Mouse (Mus musculus) CH12.LX (cell line): ENCODE data around the gene Fus. TPM values are rescaled to one million over a fixed set of nuclear protein-coding genes. Genes with fewer than 3 reads are reported as not detected.

Source experiments
- DNase-seq: peaks from one replicate; pipeline ENCODE4 v3.0.0-alpha.2; 2013; ENCODE audit errors: extremely low read depth
- H3K27ac ChIP-seq: 2 replicates; pipeline ENCODE4 v1.5.1; 2012; ENCODE audit warnings: low read depth, mild to moderate bottlenecking, control low read depth, moderate library complexity; ENCODE audit not compliant: insufficient read depth
- H3K27me3 ChIP-seq: replicated peaks from 2 replicates; pipeline ENCODE3; 2012; ENCODE audit warnings: inconsistent platforms
- H3K36me3 ChIP-seq, 2 experiments: replicated peaks in 1 of 2; 2 replicates each; pipeline versions ENCODE3 to v1.6.1; 2012; ENCODE audit warnings: inconsistent platforms in 1 of 2, low read length in 1 of 2, mild to moderate bottlenecking in 1 of 2, mixed read lengths in 1 of 2, moderate library complexity in 1 of 2; ENCODE audit not compliant: control insufficient read depth in 1 of 2, insufficient read depth in 1 of 2
- H3K4me1 ChIP-seq, 2 experiments: 2 replicates each; pipeline ENCODE4 v1.6.1; 2012; ENCODE audit warnings: inconsistent platforms in 1 of 2, moderate library complexity in 1 of 2; ENCODE audit not compliant: insufficient read depth in 2 of 2, control insufficient read depth in 1 of 2
- H3K4me2 ChIP-seq: 2 replicates; pipeline ENCODE4 v1.6.1; 2012; ENCODE audit warnings: low read depth, mild to moderate bottlenecking, control low read depth; ENCODE audit not compliant: poor library complexity, insufficient read depth, severe bottlenecking
- H3K4me3 ChIP-seq, 3 experiments: fragments of 150-350 bp in 1 of 3; sonication (generic) in 1 of 3; replicated peaks in 1 of 3; 2 replicates each; pipeline versions ENCODE3 to v1.5.1; 2011 to 2012; ENCODE audit warnings: low read depth in 2 of 3, low read length in 2 of 3, mild to moderate bottlenecking in 2 of 3, moderate library complexity in 2 of 3, control low read depth in 1 of 3, improper control_type of control experiment in 1 of 3, inconsistent platforms in 1 of 3, mixed read lengths in 1 of 3; ENCODE audit not compliant: poor library complexity in 1 of 3
- H3K79me2 ChIP-seq: replicated peaks from 2 replicates; pipeline ENCODE4 v1.6.1; 2012; ENCODE audit warnings: mild to moderate bottlenecking, moderate library complexity; ENCODE audit not compliant: control insufficient read depth, poor library complexity, insufficient read depth, severe bottlenecking; ENCODE audit errors: extremely low read depth
- H3K9ac ChIP-seq: 2 replicates; pipeline ENCODE4 v1.6.1; 2012; ENCODE audit warnings: low read depth, mild to moderate bottlenecking, control low read depth, moderate library complexity; ENCODE audit not compliant: insufficient read depth
- H3K9me3 ChIP-seq: replicated peaks from 2 replicates; pipeline ENCODE3; 2012; ENCODE audit warnings: low read length, inconsistent platforms, mixed read lengths
- BHLHE40 ChIP-seq: IDR thresholded peaks from 2 replicates; pipeline ENCODE4 v1.6.1; 2011; ENCODE audit warnings: mild to moderate bottlenecking, low read depth, low read length, improper control_type of control experiment
- CHD1 ChIP-seq: IDR thresholded peaks from 2 replicates; pipeline ENCODE4 v1.6.1; 2012; ENCODE audit warnings: low read depth, low read length, improper control_type of control experiment, inconsistent platforms
- CHD2 ChIP-seq: IDR thresholded peaks from 2 replicates; pipeline ENCODE4 v1.6.1; 2011; ENCODE audit warnings: low read length, improper control_type of control experiment
- E2F4 ChIP-seq: IDR thresholded peaks from 2 replicates; pipeline ENCODE4 v1.6.1; 2011; ENCODE audit warnings: low read depth, low read length, improper control_type of control experiment; ENCODE audit not compliant: insufficient replicate concordance
- EP300 ChIP-seq: IDR thresholded peaks from 2 replicates; pipeline ENCODE4 v1.6.1; 2011; ENCODE audit warnings: low read length, improper control_type of control experiment
- ETS1 ChIP-seq: conservative IDR thresholded peaks from 2 replicates; pipeline ENCODE4 v1.6.1; 2012; ENCODE audit warnings: low read depth, mild to moderate bottlenecking, inconsistent platforms, low read length, improper control_type of control experiment, moderate library complexity
- IRF4 ChIP-seq: IDR thresholded peaks from 2 replicates; pipeline ENCODE4 v1.6.1; 2014; ENCODE audit warnings: low read depth, mild to moderate bottlenecking, inconsistent platforms, low read length, improper control_type of control experiment
- JUN ChIP-seq: IDR thresholded peaks from 2 replicates; pipeline ENCODE4 v1.6.1; 2011; ENCODE audit warnings: low read depth, mild to moderate bottlenecking, low read length, improper control_type of control experiment, moderate library complexity; ENCODE audit not compliant: insufficient read depth
- KAT2A ChIP-seq: IDR thresholded peaks from 2 replicates; pipeline ENCODE4 v1.6.1; 2012; ENCODE audit warnings: low read length, improper control_type of control experiment, inconsistent platforms; ENCODE audit not compliant: insufficient replicate concordance
- MAZ ChIP-seq: IDR thresholded peaks from 2 replicates; pipeline ENCODE4 v1.6.1; 2012; ENCODE audit warnings: low read depth, mild to moderate bottlenecking, inconsistent platforms, low read length, improper control_type of control experiment, moderate library complexity
- MEF2A ChIP-seq: IDR thresholded peaks from 2 replicates; pipeline ENCODE4 v1.6.1; 2014; ENCODE audit warnings: low read depth, mild to moderate bottlenecking, inconsistent platforms, low read length, improper control_type of control experiment, borderline replicate concordance
- MXI1 ChIP-seq: IDR thresholded peaks from 2 replicates; pipeline ENCODE4 v1.6.1; 2011; ENCODE audit warnings: mild to moderate bottlenecking, low read depth, low read length, improper control_type of control experiment
- MYC ChIP-seq: IDR thresholded peaks from 2 replicates; pipeline ENCODE4 v1.6.1; 2011; ENCODE audit warnings: low read depth, mild to moderate bottlenecking, improper control_type of control experiment, low read length
- POLR2A ChIP-seq: IDR thresholded peaks from 2 replicates; pipeline ENCODE4 v1.6.1; 2011; ENCODE audit warnings: low read depth, mild to moderate bottlenecking, improper control_type of control experiment, low read length
- RCOR1 ChIP-seq: conservative IDR thresholded peaks from 2 replicates; pipeline ENCODE4 v1.6.1; 2012; ENCODE audit warnings: low read depth, mild to moderate bottlenecking, inconsistent platforms, low read length, improper control_type of control experiment
- SIN3A ChIP-seq: IDR thresholded peaks from 2 replicates; pipeline ENCODE4 v1.6.1; 2012; ENCODE audit warnings: low read length, improper control_type of control experiment, inconsistent platforms
- SMC3 ChIP-seq: IDR thresholded peaks from 2 replicates; pipeline ENCODE4 v1.6.1; 2011; ENCODE audit warnings: low read depth, low read length, improper control_type of control experiment
- TBP ChIP-seq: conservative IDR thresholded peaks from 2 replicates; pipeline ENCODE4 v1.6.1; 2011; ENCODE audit warnings: low read depth, low read length, improper control_type of control experiment
- TCF12 ChIP-seq: IDR thresholded peaks from 2 replicates; pipeline ENCODE4 v1.6.1; 2014; ENCODE audit warnings: low read depth, mild to moderate bottlenecking, inconsistent platforms, low read length, improper control_type of control experiment
- ZC3H11A ChIP-seq: IDR thresholded peaks from 2 replicates; pipeline ENCODE4 v1.6.1; 2012; ENCODE audit warnings: low read depth, mild to moderate bottlenecking, inconsistent platforms, low read length, improper control_type of control experiment
- ZMIZ1 ChIP-seq: IDR thresholded peaks from 2 replicates; pipeline ENCODE4 v1.6.1; 2012; ENCODE audit warnings: low read depth, mild to moderate bottlenecking, inconsistent platforms, low read length, improper control_type of control experiment
- ZNF384 ChIP-seq: IDR thresholded peaks from 2 replicates; pipeline ENCODE4 v1.6.1; 2012; ENCODE audit warnings: low read depth, low read length, improper control_type of control experiment, inconsistent platforms
- dilution Hi-C: fragments of 300-500 bp; cut with MboI; formaldehyde crosslinking; loops from 2 replicates; pipeline ENCODE4 v1.14.3; 2020; ENCODE audit warnings: low sequenced_read_pairs; ENCODE audit not compliant: extremely low pct_unique_long_range_greater_than_20kb, extremely low pct_ligation_motif_present
- in situ Hi-C: fragments of 300-500 bp; cut with MboI; formaldehyde crosslinking; loops from 3 replicates; pipeline ENCODE4 v1.14.3; 2019; ENCODE audit warnings: low sequenced_read_pairs, low pct_ligation_motif_present, low pct_unique_long_range_greater_than_20kb, mixed read lengths
- polyA plus RNA-seq: library from polyadenylated mRNA; unstranded; fragments of >175 nt; gene quantifications from 2 replicates; pipeline ENCODE4 v1.2.1, GENCODE M21; 2012; ENCODE audit warnings: low read depth; ENCODE audit not compliant: insufficient read length
- total RNA-seq, 2 experiments: library from RNA; depleted of rRNA; stranded (reverse); fragments of 300-350 nt in 1 of 2; fragments of >200 nt in 1 of 2; gene quantifications; 2 replicates each; pipeline ENCODE4 v1.2.3; 2012 to 2014

Fus gene
- total and polyA plus RNA-seq, 3 experiments: 39.2 to 848 (median 57.7) TPM

GRCm38 (mm10) chr7:128003098-128003497, 35.8 kb downstream of the Fus start:
- no peak for DNase-seq
- in situ Hi-C loops: no loop called here
- Histone ChIP-seq H3K79me2 (no peaks in the 10 kb centered on the region), H3K4me3 (no peak overlapping the region), H3K4me1 (peaks cover 0 to 5% of the 10 kb centered on the region in 2 experiments; a peak in 2 of 4 replicates), H3K9me3 (peaks cover 4% of the 10 kb centered on the region), H3K27ac (no peak overlapping the region), H3K4me2 (no peak overlapping the region), H3K36me3 (no peaks in the 10 kb centered on the region), H3K27me3 (no peaks in the 10 kb centered on the region), H3K9ac (no peak overlapping the region)
- dilution Hi-C loops: no loop called here
- TF ChIP-seq RCOR1 (no peak), ZMIZ1 (no peak), POLR2A (no peak), MYC (no peak), CHD1 (no peak), E2F4 (no peak), SMC3 (no peak), BHLHE40 (no peak), IRF4 (no peak), CHD2 (no peak), ZC3H11A (no peak)

GRCm38 (mm10) chr7:128003688-128004087, 36.4 kb downstream of the Fus start, which contains the start of gene Trim72:
TSS of gene Trim72 (plus strand) at chr7:128003949.
- no peak for DNase-seq
- Histone ChIP-seq H3K4me2 (no peak within 1 kb of the TSS), H3K79me2 (no peaks in the 10 kb centered on the region), H3K27me3 (no peaks in the 10 kb centered on the region), H3K27ac (no peak within 1 kb of the TSS), H3K9me3 (peaks cover 4% of the 10 kb centered on the region), H3K9ac (no peak within 1 kb of the TSS), H3K4me3 (no peak within 1 kb of the TSS)
- dilution Hi-C loops (no loop called here), in situ Hi-C loops (no loop called here)
- TF ChIP-seq RCOR1 (no peak), ZMIZ1 (no peak), ZNF384 (no peak), MAZ (no peak), ETS1 (no peak), E2F4 (no peak), TBP (no peak), MEF2A (no peak), JUN (no peak), SIN3A (no peak), MXI1 (no peak), KAT2A (no peak), MYC (no peak), CHD1 (no peak), TCF12 (no peak), BHLHE40 (no peak), CHD2 (no peak), EP300 (no peak)
- TF ChIP-seq, all 38 proteins: peak for 0
- Histone ChIP-seq H3K36me3 (no peaks in the 10 kb centered on the region), H3K4me1 (peaks cover 0 to 5% of the 10 kb centered on the region in 2 experiments; a peak in 2 of 4 replicates)
